Mouse (Mus musculus): ENCODE measurements at regions not wholly inside any gene's neighbourhood (a gene's known extent, or its start where the extent isn't known, plus 50 kb on each side); places are given as distances from the start of the nearest gene placed in this dataset.

GRCm38 (mm10) chr13:112016280-112016679 is 207.5 kb upstream of the Map3k1 start:
- H3K9me3 ChIP-seq (ENCODE audit: control insufficient read depth, low read length) = no peaks in the 10 kb centered on the region
- no peaks in the 10 kb centered on the region for H3K36me3 ChIP-seq (ENCODE audit: control insufficient read depth, insufficient read depth, low read length)
- H3K4me3 ChIP-seq (ENCODE audit: low read depth, low read length) = no peak overlapping the region
- H3K9ac ChIP-seq (ENCODE audit: low read length) = no peak overlapping the region
- H3K4me2 ChIP-seq (ENCODE audit: low read depth) = no peak overlapping the region
- H3K27ac ChIP-seq (ENCODE audit: low read depth, low read length) = no peak overlapping the region
- H3K27me3 ChIP-seq (ENCODE audit: control insufficient read depth, insufficient read depth, low read length) = no peaks in the 10 kb centered on the region
- H3K4me1 ChIP-seq (ENCODE audit: control insufficient read depth, insufficient read depth, low read length) = no peaks in the 10 kb centered on the region
- ATAC-seq (ENCODE audit: insufficient read depth, low FRiP score, low TSS enrichment) (no peak), DNase-seq (ENCODE audit: low spot score) (no peak)

- Histone ChIP-seq H3K4me1 (ENCODE audit: control insufficient read depth, insufficient read depth, low read length) (no peaks in the 10 kb centered on the region), H3K4me3 (ENCODE audit: low read depth, low read length) (no peak overlapping the region), H3K36me3 (ENCODE audit: control insufficient read depth, insufficient read depth, low read length) (no peaks in the 10 kb centered on the region), H3K27me3 (ENCODE audit: control insufficient read depth, insufficient read depth, low read length) (no peaks in the 10 kb centered on the region), H3K4me2 (ENCODE audit: low read depth) (no peak overlapping the region), H3K27ac (ENCODE audit: low read depth, low read length) (no peak overlapping the region), H3K9me3 (ENCODE audit: control insufficient read depth, low read length) (no peaks in the 10 kb centered on the region), H3K9ac (ENCODE audit: low read length) (no peak overlapping the region)
- 91% methylated on average over 7 of the region's 7 CpGs for WGBS
- DNase-seq (ENCODE audit: low spot score) = no peak
- ATAC-seq (ENCODE audit: insufficient read depth, low FRiP score, low TSS enrichment) = no peak
Observed at GRCm38 (mm10) chr13:112018497-112019281, 209.9 kb upstream of the Map3k1 start.

DNA sequence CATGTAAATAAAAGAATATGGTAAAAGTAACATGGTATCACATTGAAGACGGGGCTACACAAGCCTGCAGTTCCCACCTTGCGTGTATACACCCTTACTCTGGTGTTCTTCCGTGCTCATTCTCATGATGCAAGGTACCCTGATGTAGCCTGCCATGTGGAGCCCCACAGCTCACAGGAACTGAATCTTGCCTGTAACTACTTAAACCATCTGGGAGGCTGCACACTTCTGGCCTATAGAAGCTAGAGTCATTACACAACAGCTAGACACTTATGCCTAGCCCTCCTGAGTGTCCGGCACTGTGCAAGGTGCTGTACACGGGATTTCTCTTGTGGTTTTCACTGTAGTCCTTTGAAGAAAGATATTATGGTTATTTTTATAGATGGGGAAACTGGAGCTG is 210.8 kb upstream of the Map3k1 start:
- no peak for ATAC-seq (ENCODE audit: insufficient read depth, low FRiP score, low TSS enrichment)
- no peak for DNase-seq (ENCODE audit: low spot score)
- no peaks in the 10 kb centered on the region for H3K36me3 ChIP-seq (ENCODE audit: control insufficient read depth, insufficient read depth, low read length)
- H3K27ac ChIP-seq (ENCODE audit: low read depth, low read length) = no peak overlapping the region
- H3K4me3 ChIP-seq (ENCODE audit: low read depth, low read length) = no peak overlapping the region
- H3K9me3 ChIP-seq (ENCODE audit: control insufficient read depth, low read length) = no peaks in the 10 kb centered on the region
- no peaks in the 10 kb centered on the region for H3K27me3 ChIP-seq (ENCODE audit: control insufficient read depth, insufficient read depth, low read length)
- no peak overlapping the region for H3K9ac ChIP-seq (ENCODE audit: low read length)
- WGBS = 90% methylated on average over 5 of the region's 5 CpGs
- no peaks in the 10 kb centered on the region for H3K4me1 ChIP-seq (ENCODE audit: control insufficient read depth, insufficient read depth, low read length)
- H3K4me2 ChIP-seq (ENCODE audit: low read depth) = no peak overlapping the region

GRCm38 (mm10) chr13:112023171-112023570 is 214.4 kb upstream of the Map3k1 start:
- Histone ChIP-seq H3K27me3 (ENCODE audit: control insufficient read depth, insufficient read depth, low read length) (no peaks in the 10 kb centered on the region), H3K4me1 (ENCODE audit: control insufficient read depth, insufficient read depth, low read length) (no peaks in the 10 kb centered on the region), H3K4me3 (ENCODE audit: low read depth, low read length) (no peak overlapping the region), H3K27ac (ENCODE audit: low read depth, low read length) (no peak overlapping the region), H3K9ac (ENCODE audit: low read length) (no peak overlapping the region), H3K9me3 (ENCODE audit: control insufficient read depth, low read length) (no peaks in the 10 kb centered on the region), H3K4me2 (ENCODE audit: low read depth) (no peak overlapping the region), H3K36me3 (ENCODE audit: control insufficient read depth, insufficient read depth, low read length) (no peaks in the 10 kb centered on the region)
- ATAC-seq (ENCODE audit: insufficient read depth, low FRiP score, low TSS enrichment) (no peak), DNase-seq (ENCODE audit: low spot score) (no peak)
- 46% methylated on average over 4 of the region's 4 CpGs for WGBS

GRCm38 (mm10) chr13:112024667-112025585 is 216.1 kb upstream of the Map3k1 start:
- H3K4me2 ChIP-seq (ENCODE audit: low read depth) = no peak overlapping the region
- H3K27me3 ChIP-seq (ENCODE audit: control insufficient read depth, insufficient read depth, low read length) = no peaks in the 10 kb centered on the region
- H3K4me3 ChIP-seq (ENCODE audit: low read depth, low read length) = no peak overlapping the region
- H3K9me3 ChIP-seq (ENCODE audit: control insufficient read depth, low read length) = no peaks in the 10 kb centered on the region
- 80% methylated on average over 15 of the region's 15 CpGs for WGBS
- no peak overlapping the region for H3K27ac ChIP-seq (ENCODE audit: low read depth, low read length)
- H3K9ac ChIP-seq (ENCODE audit: low read length) = no peak overlapping the region
- DNase-seq (ENCODE audit: low spot score) (no peak), ATAC-seq (ENCODE audit: insufficient read depth, low FRiP score, low TSS enrichment) (no peak)
- no peaks in the 10 kb centered on the region for H3K4me1 ChIP-seq (ENCODE audit: control insufficient read depth, insufficient read depth, low read length)
- no peaks in the 10 kb centered on the region for H3K36me3 ChIP-seq (ENCODE audit: control insufficient read depth, insufficient read depth, low read length)

- Histone ChIP-seq H3K4me3 (ENCODE audit: low read depth, low read length) (no peak overlapping the region), H3K36me3 (ENCODE audit: control insufficient read depth, insufficient read depth, low read length) (no peaks in the 10 kb centered on the region), H3K27me3 (ENCODE audit: control insufficient read depth, insufficient read depth, low read length) (no peaks in the 10 kb centered on the region), H3K9ac (ENCODE audit: low read length) (no peak overlapping the region), H3K9me3 (ENCODE audit: control insufficient read depth, low read length) (no peaks in the 10 kb centered on the region), H3K27ac (ENCODE audit: low read depth, low read length) (no peak overlapping the region), H3K4me2 (ENCODE audit: low read depth) (no peak overlapping the region), H3K4me1 (ENCODE audit: control insufficient read depth, insufficient read depth, low read length) (no peaks in the 10 kb centered on the region)
- DNase-seq (ENCODE audit: low spot score) = no peak
- 83% methylated on average over 5 of the region's 5 CpGs for WGBS
- ATAC-seq (ENCODE audit: insufficient read depth, low FRiP score, low TSS enrichment) = no peak
Observed at GRCm38 (mm10) chr13:112025586-112025950, 216.8 kb upstream of the Map3k1 start.

- Histone ChIP-seq H3K27me3 (ENCODE audit: control insufficient read depth, insufficient read depth, low read length) (no peaks in the 10 kb centered on the region), H3K27ac (ENCODE audit: low read depth, low read length) (no peak overlapping the region), H3K9me3 (ENCODE audit: control insufficient read depth, low read length) (no peaks in the 10 kb centered on the region), H3K4me3 (ENCODE audit: low read depth, low read length) (no peak overlapping the region), H3K36me3 (ENCODE audit: control insufficient read depth, insufficient read depth, low read length) (no peaks in the 10 kb centered on the region), H3K4me1 (ENCODE audit: control insufficient read depth, insufficient read depth, low read length) (no peaks in the 10 kb centered on the region), H3K9ac (ENCODE audit: low read length) (no peak overlapping the region), H3K4me2 (ENCODE audit: low read depth) (no peak overlapping the region)
- 90% methylated on average over 5 of the region's 5 CpGs for WGBS
- ATAC-seq (ENCODE audit: insufficient read depth, low FRiP score, low TSS enrichment) (no peak), DNase-seq (ENCODE audit: low spot score) (no peak)
Observed at GRCm38 (mm10) chr13:112027736-112028135, 218.9 kb upstream of the Map3k1 start.

GRCm38 (mm10) chr13:112031061-112031460 is 222.3 kb upstream of the Map3k1 start:
- Histone ChIP-seq H3K9me3 (ENCODE audit: control insufficient read depth, low read length) (no peaks in the 10 kb centered on the region), H3K27ac (ENCODE audit: low read depth, low read length) (no peak overlapping the region), H3K4me2 (ENCODE audit: low read depth) (no peak overlapping the region), H3K9ac (ENCODE audit: low read length) (no peak overlapping the region), H3K4me1 (ENCODE audit: control insufficient read depth, insufficient read depth, low read length) (no peaks in the 10 kb centered on the region), H3K4me3 (ENCODE audit: low read depth, low read length) (no peak overlapping the region), H3K27me3 (ENCODE audit: control insufficient read depth, insufficient read depth, low read length) (no peaks in the 10 kb centered on the region), H3K36me3 (ENCODE audit: control insufficient read depth, insufficient read depth, low read length) (no peaks in the 10 kb centered on the region)
- ATAC-seq (ENCODE audit: insufficient read depth, low FRiP score, low TSS enrichment) (no peak), DNase-seq (ENCODE audit: low spot score) (no peak)
- 78% methylated on average over 11 of the region's 11 CpGs for WGBS

Data from neural tube, embryonic 11.5 days (tissue).